Mouse (Mus musculus) layer of hippocampus, adult 2 months (tissue): ENCODE measurements around the gene Akr1c19. TPM values are rescaled to one million over a fixed set of nuclear protein-coding genes. Genes with fewer than 3 reads are reported as not detected.
"Not testable (repeated sequence)": the region's sequence is repeated elsewhere in the genome, so short reads cannot be mapped to it uniquely, and the experiment has no call there.

Source experiments
- DNase-seq, 2 experiments: peaks; one replicate each; pipeline ENCODE4 v3.0.0; 2022; ENCODE audit warnings: low spot score in 2 of 2
- H3K27ac ChIP-seq: fragments of 200-600 bp; 2 replicates; pipeline ENCODE4 v1.8.1; 2022
- H3K4me3 ChIP-seq: fragments of 200-600 bp; 2 replicates; pipeline ENCODE4 v1.8.1; 2022; ENCODE audit warnings: mild to moderate bottlenecking
- CTCF ChIP-seq: fragments of 200-600 bp; conservative IDR thresholded peaks from 2 replicates; pipeline ENCODE4 v1.8.1; 2022; ENCODE audit warnings: antibody characterized with exemption, mild to moderate bottlenecking, moderate library complexity
- total RNA-seq, 2 experiments: library from RNA; stranded (reverse); gene quantifications; 2 replicates each; pipeline ENCODE4 v1.2.3; 2021

Akr1c19 gene
- total RNA-seq, 2 experiments from 2014 or later: not detected

DNA sequence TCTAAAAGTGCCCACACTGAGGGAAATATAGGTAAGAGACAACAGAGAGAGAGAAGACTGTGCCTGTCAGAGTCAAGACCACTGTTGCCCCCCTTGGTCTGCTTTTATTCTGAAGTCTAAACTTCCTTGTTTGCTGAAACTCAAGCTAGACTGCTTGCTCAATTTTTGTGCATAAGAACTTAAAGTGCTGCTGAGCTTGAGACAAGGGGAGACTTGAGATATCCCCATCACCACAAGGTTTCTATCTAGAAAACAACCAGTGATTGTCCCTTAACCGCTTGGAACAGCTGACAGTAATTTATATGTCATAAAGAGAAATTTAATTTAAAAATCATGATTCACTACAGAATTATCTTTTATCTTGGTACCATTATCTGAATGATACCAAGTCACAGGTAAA, 4.6 kb downstream of the Akr1c19 start:
- Histone ChIP-seq H3K4me3 (no peak overlapping the region), H3K27ac (no peak overlapping the region)
- DNase-seq: no peak
- TF ChIP-seq CTCF: no peak

DNA sequence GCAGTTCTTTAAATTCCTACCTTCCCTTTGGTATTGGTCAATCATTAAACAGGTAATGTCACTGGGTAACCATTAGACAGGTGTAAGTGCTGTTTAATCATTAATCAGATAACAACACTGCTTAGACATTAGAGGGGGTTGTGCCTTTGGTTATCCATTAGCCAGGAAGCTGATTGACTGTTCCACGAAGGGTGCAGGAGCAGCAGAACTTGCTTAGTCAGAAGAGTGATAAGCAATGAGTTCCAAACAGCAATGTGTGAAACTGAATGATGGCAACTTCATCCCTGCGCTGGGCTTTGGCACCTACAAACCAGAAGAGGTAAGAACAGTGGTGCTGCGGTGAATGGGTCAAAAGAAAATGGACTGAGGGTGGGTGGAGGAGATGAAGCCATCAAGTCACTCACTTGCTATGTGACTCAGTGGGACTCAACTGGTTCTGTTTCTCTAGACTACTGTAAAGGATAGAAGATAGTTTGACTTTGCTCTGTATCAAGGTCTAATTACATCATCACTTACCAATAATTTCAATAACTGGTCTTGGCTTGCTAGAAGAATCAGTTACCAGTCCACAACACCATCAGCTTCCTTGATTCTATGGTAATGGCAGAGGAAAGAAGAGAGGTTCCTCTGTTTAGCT, 5.2 kb downstream of the Akr1c19 start:
- DNase-seq: no peak
- H3K4me3 ChIP-seq: no peak overlapping the region
- TF ChIP-seq CTCF: no peak

DNA sequence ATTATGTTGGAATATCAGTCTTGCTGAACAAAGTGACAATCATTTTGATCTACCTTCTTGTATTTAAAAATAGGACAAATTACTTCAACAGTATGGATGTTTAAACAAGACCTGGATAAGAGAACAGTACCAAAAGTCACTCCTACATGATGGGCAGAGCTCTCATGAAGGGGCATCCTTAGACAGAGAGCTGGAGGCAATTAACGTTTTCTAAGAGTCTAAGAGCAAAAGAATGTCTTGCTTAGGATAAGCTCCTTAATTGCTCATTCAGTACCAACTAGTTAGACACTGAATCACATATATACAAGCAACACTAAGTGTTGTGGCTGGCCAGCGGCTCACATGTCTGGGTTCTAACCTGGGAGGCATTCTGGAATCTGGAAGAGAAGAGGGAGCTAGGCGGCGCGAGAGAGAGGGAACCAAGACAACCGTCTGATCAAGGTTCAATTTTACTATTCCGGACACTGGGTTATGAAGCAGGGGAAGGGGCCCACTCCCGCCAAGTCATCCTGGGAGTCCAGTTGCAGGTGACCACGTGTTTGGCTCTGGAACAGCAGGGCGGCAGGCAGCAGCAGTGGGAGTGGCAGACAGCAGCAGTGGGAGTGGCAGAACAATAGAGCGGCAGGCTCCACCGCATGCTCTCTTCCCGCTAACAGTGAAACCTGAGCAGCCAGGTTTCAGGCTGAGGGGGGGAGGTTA, 16.5 kb downstream of the Akr1c19 start:
- Histone ChIP-seq H3K4me3 (no peak overlapping the region; the same call in 1 of the 2 replicates), H3K27ac (no peak overlapping the region)
- DNase-seq: no peak
- no peak for TF ChIP-seq CTCF

More for the DNA sequence above, 5.2 kb downstream of the Akr1c19 start:
- H3K27ac ChIP-seq: no peak overlapping the region

GRCm38 (mm10) chr13:4249347-4249746, 20.8 kb downstream of the Akr1c19 start:
- DNase-seq: no peak
- no peak overlapping the region for H3K4me3 ChIP-seq
- H3K27ac ChIP-seq: no peak overlapping the region
- TF ChIP-seq CTCF: no peak

- not testable (repeated sequence) for H3K4me3 ChIP-seq, DNase-seq
These were observed 28.4 kb downstream of the Akr1c19 start for GRCm38 (mm10) chr13:4256894-4257293.

DNA sequence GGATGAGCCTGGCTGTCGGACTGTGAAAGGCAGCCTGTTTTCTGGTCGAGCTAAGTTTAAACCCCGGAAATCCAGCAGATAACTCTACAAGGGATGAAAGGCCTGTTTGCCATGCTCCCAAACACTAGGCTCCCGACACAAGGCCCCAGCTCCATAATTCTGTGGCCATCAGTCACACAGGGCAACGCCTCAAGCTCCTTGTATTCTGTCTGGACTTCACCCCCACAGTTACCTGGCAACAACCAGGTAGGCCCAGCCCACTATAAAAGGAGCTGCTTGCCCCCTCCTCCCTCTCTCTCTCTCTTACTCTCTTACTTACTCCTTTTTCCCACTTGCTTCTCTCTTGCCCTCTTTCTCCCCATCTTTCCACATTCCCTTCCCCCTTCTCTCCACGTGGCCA, 28.8 kb downstream of the Akr1c19 start:
- Histone ChIP-seq H3K4me3 (no peak overlapping the region), H3K27ac (no peak overlapping the region)
- no peak for TF ChIP-seq CTCF
- no peak for DNase-seq

More at GRCm38 (mm10) chr13:4256894-4257293, 28.4 kb downstream of the Akr1c19 start:
- not testable (repeated sequence) for H3K27ac ChIP-seq

- TF ChIP-seq CTCF: no peak
- no peak overlapping the region for H3K27ac ChIP-seq
- no peak overlapping the region for H3K4me3 ChIP-seq
- DNase-seq: no peak
These were observed 36.1 kb downstream of the Akr1c19 start for GRCm38 (mm10) chr13:4264612-4265011.

- no peak for TF ChIP-seq CTCF
- no peak for DNase-seq
- no peak overlapping the region for H3K4me3 ChIP-seq
- H3K27ac ChIP-seq: no peak overlapping the region
These were observed 36.5 kb downstream of the Akr1c19 start for GRCm38 (mm10) chr13:4265047-4265446.

DNA sequence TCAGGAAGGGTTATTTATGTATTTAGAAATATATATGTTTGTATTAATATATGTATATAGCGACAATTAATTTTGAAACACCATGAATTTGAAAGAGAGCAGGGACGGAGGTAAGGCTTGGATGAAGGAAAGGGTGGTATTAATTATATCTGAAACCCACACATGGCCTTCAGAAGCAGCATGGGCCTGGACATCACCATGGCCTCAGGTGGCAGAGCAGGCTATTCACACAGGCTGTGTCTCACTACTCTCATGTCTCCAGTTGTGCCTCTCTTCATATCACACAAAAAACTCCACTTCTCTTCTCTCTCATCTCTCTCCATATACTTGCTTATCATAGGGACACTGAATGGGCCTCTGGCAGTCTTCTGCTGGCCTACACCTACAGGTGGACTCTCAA, 37.0 kb downstream of the Akr1c19 start:
- not testable (repeated sequence) for DNase-seq, H3K4me3 ChIP-seq, H3K27ac ChIP-seq

- H3K4me3 ChIP-seq: no peak overlapping the region
- TF ChIP-seq CTCF: no peak
- H3K27ac ChIP-seq: no peak overlapping the region
- DNase-seq: no peak
These were observed 42.4 kb downstream of the Akr1c19 start for GRCm38 (mm10) chr13:4270860-4271259.

- TF ChIP-seq CTCF: no peak
- Histone ChIP-seq H3K27ac (no peak overlapping the region), H3K4me3 (no peak overlapping the region)
- no peak for DNase-seq
These were observed 49.0 kb downstream of the Akr1c19 start for GRCm38 (mm10) chr13:4277526-4277925.

DNA sequence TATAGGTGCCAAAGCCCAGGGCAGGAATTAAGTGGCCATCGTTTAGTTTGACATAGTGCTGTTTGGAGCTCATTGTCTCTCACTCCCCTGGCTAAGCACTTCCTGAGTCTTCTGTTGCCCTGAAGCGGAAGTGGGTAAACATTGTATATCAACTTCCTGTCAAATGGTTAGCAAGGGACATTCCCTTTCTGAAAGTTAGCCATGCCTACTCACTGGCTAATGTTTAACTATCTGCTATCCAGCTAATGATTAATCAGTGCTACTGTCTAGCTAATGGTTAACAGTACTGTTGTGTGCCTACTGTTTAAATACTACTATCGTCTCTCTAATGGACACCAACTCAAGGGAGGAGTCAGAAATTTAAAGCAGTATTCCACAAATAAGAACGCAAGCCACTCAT, 50.8 kb downstream of the Akr1c19 start, which contains the start of gene Akr1c12:
Gene Akr1c12, minus strand, starts transcription at position 150 of the 400 bp plus-strand sequence.
- Histone ChIP-seq H3K27ac (no peak within 1 kb of the TSS), H3K4me3 (no peak within 1 kb of the TSS)
- TF ChIP-seq CTCF: no peak
- no peak for DNase-seq

DNA sequence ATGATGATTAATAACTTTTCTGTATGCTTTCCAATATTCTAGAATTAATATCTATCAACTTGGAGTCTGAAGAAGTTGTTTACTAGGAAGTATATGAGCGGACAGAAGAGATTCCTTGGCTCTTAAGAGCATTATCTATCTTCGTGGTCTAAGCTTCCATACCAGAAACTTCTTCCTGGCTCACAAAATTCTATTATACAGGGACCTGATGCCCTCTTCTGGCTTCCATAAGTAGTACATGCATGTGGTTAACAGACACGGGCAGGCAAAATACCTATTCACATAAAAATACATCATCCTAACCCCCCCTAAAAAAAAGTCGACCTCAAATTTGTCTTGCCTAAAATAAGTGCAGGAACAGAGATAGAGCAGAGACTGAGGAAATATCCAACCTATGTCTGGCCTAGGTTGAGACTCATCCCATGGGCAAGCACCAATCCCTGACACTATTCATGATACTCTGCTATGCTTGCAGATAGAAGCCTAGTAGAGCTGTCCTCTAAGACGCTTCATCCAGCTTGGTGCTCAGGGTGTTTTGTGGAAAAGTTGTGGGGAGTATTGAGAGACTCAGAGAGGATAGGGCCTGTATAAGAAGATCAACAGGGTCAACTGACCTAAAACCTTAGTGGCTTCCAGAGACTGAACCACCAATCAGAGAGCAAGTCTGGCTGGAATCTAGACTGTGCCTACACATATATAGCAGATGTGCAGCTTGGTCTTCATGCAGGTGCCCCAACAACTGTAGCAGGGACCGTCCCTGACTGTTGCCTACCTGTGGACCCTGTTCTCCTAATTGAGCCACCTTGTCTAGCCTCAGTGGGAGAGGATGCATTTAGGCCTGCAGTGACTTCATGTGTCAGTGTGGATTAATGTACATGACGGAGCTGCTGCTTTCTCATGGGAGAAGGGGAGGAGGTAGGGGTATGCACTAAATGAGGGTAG, 53.2 kb downstream of the Akr1c19 start:
- peak; percentile 82 for TF ChIP-seq CTCF
- peak; percentile 19 to 56 for DNase-seq
- Histone ChIP-seq H3K4me3 (no peak overlapping the region), H3K27ac (no peak overlapping the region)
